Mouse (Mus musculus) liver, postnatal 0 days (tissue): Measurements from ENCODE around the gene Thumpd3.

Experiments
- CTCF ChIP-seq: sonication (generic); IDR thresholded peaks from 2 replicates; pipeline ENCODE4 v1.5.1; 2016; ENCODE audit warnings: antibody characterized with exemption, low read depth
- EP300 ChIP-seq: IDR thresholded peaks from 2 replicates; pipeline ENCODE4 v1.6.1; 2016; ENCODE audit warnings: antibody characterized with exemption, low read depth, mild to moderate bottlenecking

- no peak for TF ChIP-seq EP300
- TF ChIP-seq CTCF: no peak
Measured at GRCm38 (mm10) chr6:113063363-113063762, 17.3 kb downstream of the Thumpd3 start.
